8 mouse cellular contexts compared by ENCODE assay signal in the genomic region with DNA sequence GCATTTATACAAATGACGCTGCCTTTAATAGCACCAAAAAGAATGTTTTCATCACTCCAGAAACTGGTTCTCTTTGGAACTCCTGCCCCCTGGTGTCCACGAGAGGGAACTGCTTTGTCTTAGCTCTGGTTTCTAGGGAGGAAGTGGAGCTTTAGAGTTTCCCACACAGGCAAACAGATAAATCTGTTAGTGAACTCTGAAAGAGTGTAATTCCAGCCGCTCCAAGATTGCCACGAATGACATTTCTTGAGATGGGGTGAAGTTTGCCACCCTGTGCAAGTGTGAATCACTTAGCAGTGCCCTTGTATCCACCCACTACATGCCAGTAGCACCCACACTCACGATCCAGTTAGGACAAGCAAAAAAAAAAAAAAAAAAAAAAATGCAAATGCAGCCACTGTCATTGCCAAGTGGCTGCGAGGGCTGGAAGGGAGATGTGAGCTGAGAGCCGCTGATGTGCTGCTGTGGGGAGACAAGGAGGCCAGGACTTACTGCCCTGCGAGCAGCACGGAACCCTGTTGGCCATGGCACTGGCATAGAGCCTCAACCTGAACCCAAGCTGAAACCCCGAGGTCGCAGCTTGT. TPM values are rescaled to one million over a fixed set of nuclear protein-coding genes. Genes with fewer than 3 reads are reported as not detected.
A peak's percentile ranks its signal among the peaks of the same experiment; 100 is the strongest.
DNase-seq lines count a peak whose midpoint lies in the region; ATAC-seq and TF ChIP-seq lines count a peak whose summit lies in the region.

No protein-coding gene starts in this region.

- WGBS in heart, embryonic 14.5 days, result 45% methylated on average over 11 of the region's 11 CpGs
- 35% methylated on average over 11 of the region's 11 CpGs for WGBS in lung, adult 2 months

- no peaks in the 10 kb centered on the region for H3K79me2 ChIP-seq in CH12.LX (replicated peaks; ENCODE audit: control insufficient read depth, extremely low read depth, insufficient read depth, poor library complexity, severe bottlenecking)

- no peak overlapping the region for H3K27ac ChIP-seq in CH12.LX (ENCODE audit: insufficient read depth, low read depth)
- no peak overlapping the region; a peak in 1 of 4 replicates for H3K27ac ChIP-seq in heart, embryonic 14.5 days (replicated peaks in 1 of 2; ENCODE audit: control insufficient read depth in 1 of 2, insufficient read depth in 1 of 2, low read depth in 2 of 2, low read length in 2 of 2)

- peak; percentile 88 to 93 for TF ChIP-seq CTCF in CH12.LX (conservative IDR thresholded peaks at IDR 0.05 in 1 of 2, IDR thresholded peaks at IDR 0.05 in 1 of 2; ENCODE audit: low read depth in 2 of 2, low read length in 2 of 2)
- peak; percentile 57 for TF ChIP-seq CTCF in lung, adult 2 months (IDR thresholded peaks at IDR 0.05; ENCODE audit: insufficient read depth, low read length)

- TF ChIP-seq RAD21 in CH12.LX (IDR thresholded peaks at IDR 0.05; ENCODE audit: low read depth, low read length), result peak; percentile 86

- peaks cover 18 to 25% of the 10 kb centered on the region in 2 experiments for H3K36me3 ChIP-seq in CH12.LX (replicated peaks in 1 of 2; ENCODE audit: control insufficient read depth in 1 of 2, insufficient read depth in 1 of 2, low read length in 1 of 2)
- peaks cover 20% of the 10 kb centered on the region for H3K36me3 ChIP-seq in heart, embryonic 14.5 days (ENCODE audit: control insufficient read depth, insufficient read depth, low read length)

- peak overlapping the region; percentile 30; the same call in 1 of the 2 replicates for H3K4me2 ChIP-seq in CH12.LX (ENCODE audit: insufficient read depth, low read depth, poor library complexity, severe bottlenecking)
- H3K4me2 ChIP-seq in heart, embryonic 14.5 days (ENCODE audit: low read length), result peak overlapping the region; percentile 16; the same call in 1 of the 2 replicates

- no peaks in the 10 kb centered on the region for H3K27me3 ChIP-seq in CH12.LX (replicated peaks)
- H3K27me3 ChIP-seq in heart, embryonic 14.5 days (ENCODE audit: control insufficient read depth, insufficient read depth, low read length), result no peaks in the 10 kb centered on the region

- DNase-seq in CH12.LX (ENCODE audit: extremely low read depth), result peak; percentile 79
- DNase-seq in adrenal gland, adult 8-10 months, result peak; percentile 30
- DNase-seq in embryo, embryonic 11.5 days (ENCODE audit: low read depth, low spot score), result peak; percentile 46
- peak; percentile 57 to 75 for DNase-seq in kidney, postnatal 25 days
- DNase-seq in lung, adult 2 months, result peak; percentile 54
- DNase-seq in ovary, postnatal 36 days (ENCODE audit: low spot score), result peak; percentile 54
- peak; percentile 76 for DNase-seq in thymus, postnatal 14 days

- dilution Hi-C loops in CH12.LX (cut with MboI; ENCODE audit: extremely low pct_ligation_motif_present, extremely low pct_unique_long_range_greater_than_20kb, low sequenced_read_pairs), result no loop called here

- H3K4me1 ChIP-seq in CH12.LX (ENCODE audit: control insufficient read depth in 1 of 2, insufficient read depth in 2 of 2), result peaks cover 11 to 26% of the 10 kb centered on the region in 2 experiments
- H3K4me1 ChIP-seq in heart, embryonic 14.5 days (ENCODE audit: control insufficient read depth in 2 of 2, insufficient read depth in 2 of 2, low read length in 2 of 2), result peaks cover 2 to 8% of the 10 kb centered on the region in 2 experiments; a peak in 1 of 4 replicates
- H3K4me1 ChIP-seq in lung, adult 2 months (ENCODE audit: control insufficient read depth, insufficient read depth, low read length), result 0 out of 2 replicates have a peak, but pooled peaks cover 4% of the 10 kb centered on the region

- H3K9ac ChIP-seq in CH12.LX (ENCODE audit: insufficient read depth, low read depth), result no peak overlapping the region
- no peak overlapping the region for H3K9ac ChIP-seq in heart, embryonic 14.5 days (ENCODE audit: low read length)

- no peaks in the 10 kb centered on the region for H3K9me3 ChIP-seq in CH12.LX (replicated peaks; ENCODE audit: low read length)
- no peaks in the 10 kb centered on the region for H3K9me3 ChIP-seq in heart, embryonic 14.5 days (ENCODE audit: control insufficient read depth, low read length)

- H3K4me3 ChIP-seq in CH12.LX (replicated peaks in 1 of 3; ENCODE audit: low read depth in 2 of 3, low read length in 2 of 3, poor library complexity in 1 of 3), result peak overlapping the region in 1 of 3 experiments; percentile 9
- H3K4me3 ChIP-seq in heart, embryonic 14.5 days (ENCODE audit: control insufficient read depth in 1 of 2, insufficient read depth in 1 of 2, low read depth in 1 of 2, low read length in 2 of 2), result no peak overlapping the region
- no peak overlapping the region for H3K4me3 ChIP-seq in lung, adult 2 months (replicated peaks; ENCODE audit: extremely low read depth, low read depth, low read length)

- ATAC-seq in heart, embryonic 14.5 days (ENCODE audit: insufficient number of reproducible peaks, insufficient read depth, low FRiP score, low read depth), result peak; percentile 52; the same call in 1 of the 2 replicates

- in situ Hi-C loops in CH12.LX (cut with MboI; ENCODE audit: low pct_ligation_motif_present, low pct_unique_long_range_greater_than_20kb, low sequenced_read_pairs), result loop anchor here (10.0 kb wide), 1 partner anchor 173 kb away; no protein-coding TSS in a partner anchor

- no peak for TF ChIP-seq EP300 in CH12.LX (IDR thresholded peaks at IDR 0.05; ENCODE audit: low read length)

- TF ChIP-seq POLR2A in CH12.LX (IDR thresholded peaks at IDR 0.05; ENCODE audit: low read depth, low read length), result no peak
- TF ChIP-seq POLR2A in lung, adult 2 months (IDR thresholded peaks at IDR 0.05; ENCODE audit: borderline replicate concordance, extremely low read depth, low read depth, low read length), result no peak

TF ChIP-seq in CH12.LX, 34 proteins besides CTCF, POLR2A, EP300 and RAD21 (continues in another document):
- TF ChIP-seq GABPA (IDR thresholded peaks at IDR 0.05; ENCODE audit: insufficient replicate concordance, low read depth, low read length) (no peak), RCOR1 (conservative IDR thresholded peaks at IDR 0.05; ENCODE audit: low read depth, low read length) (no peak), JUND (conservative IDR thresholded peaks at IDR 0.05; ENCODE audit: low read depth, low read length) (no peak), MAX (IDR thresholded peaks at IDR 0.05; ENCODE audit: low read length) (no peak), IRF4 (IDR thresholded peaks at IDR 0.05; ENCODE audit: low read depth, low read length) (peak; percentile 63; the same call in 1 of the 2 replicates), MAFK (IDR thresholded peaks at IDR 0.05; ENCODE audit: insufficient replicate concordance, low read length) (no peak), TCF12 (IDR thresholded peaks at IDR 0.05; ENCODE audit: low read depth, low read length) (no peak), POLR2AphosphoS2 (IDR thresholded peaks at IDR 0.05; ENCODE audit: low read depth, low read length) (no peak), NELFE (IDR thresholded peaks at IDR 0.05; ENCODE audit: low read depth, low read length) (no peak), ZC3H11A (IDR thresholded peaks at IDR 0.05; ENCODE audit: low read depth, low read length) (peak; percentile 65), ZNF384 (IDR thresholded peaks at IDR 0.05; ENCODE audit: low read depth, low read length) (peak; percentile 88), TBP (conservative IDR thresholded peaks at IDR 0.05; ENCODE audit: low read depth, low read length) (no peak), CHD1 (IDR thresholded peaks at IDR 0.05; ENCODE audit: low read depth, low read length) (no peak), CHD2 (IDR thresholded peaks at IDR 0.05; ENCODE audit: low read length) (no peak), SMC3 (IDR thresholded peaks at IDR 0.05; ENCODE audit: low read depth, low read length) (peak; percentile 91), USF2 (conservative IDR thresholded peaks at IDR 0.05; ENCODE audit: low read depth, low read length) (no peak), SIN3A (IDR thresholded peaks at IDR 0.05; ENCODE audit: low read length) (no peak), ETS1 (conservative IDR thresholded peaks at IDR 0.05; ENCODE audit: low read depth, low read length) (no peak), HCFC1 (IDR thresholded peaks at IDR 0.05; ENCODE audit: low read depth, low read length) (no peak), ZKSCAN1 (IDR thresholded peaks at IDR 0.05; ENCODE audit: borderline replicate concordance, low read depth, low read length) (no peak), KAT2A (IDR thresholded peaks at IDR 0.05; ENCODE audit: insufficient replicate concordance, low read length) (no peak), MAZ (IDR thresholded peaks at IDR 0.05; ENCODE audit: low read depth, low read length) (no peak), UBTF (IDR thresholded peaks at IDR 0.05; ENCODE audit: low read depth, low read length) (no peak), MYC (IDR thresholded peaks at IDR 0.05; ENCODE audit: low read depth, low read length) (peak; percentile 35; the same call in 1 of the 2 replicates), NRF1 (IDR thresholded peaks at IDR 0.05; ENCODE audit: low read depth, low read length) (no peak), ZMIZ1 (IDR thresholded peaks at IDR 0.05; ENCODE audit: low read depth, low read length) (no peak), MXI1 (IDR thresholded peaks at IDR 0.05; ENCODE audit: low read depth, low read length) (no peak), USF1 (IDR thresholded peaks at IDR 0.05; ENCODE audit: low read depth, low read length) (no peak), ELF1 (IDR thresholded peaks at IDR 0.05; ENCODE audit: low read depth, low read length) (peak; percentile 65), PAX5 (IDR thresholded peaks at IDR 0.05; ENCODE audit: low read length) (no peak), MEF2A (IDR thresholded peaks at IDR 0.05; ENCODE audit: borderline replicate concordance, low read depth, low read length) (no peak), E2F4 (IDR thresholded peaks at IDR 0.05; ENCODE audit: insufficient replicate concordance, low read depth, low read length) (no peak), BHLHE40 (IDR thresholded peaks at IDR 0.05; ENCODE audit: low read depth, low read length) (no peak)

RNA-seq across cellular contexts. Expression of a gene that starts 0.7 kb away (rescaled TPM):
- total RNA-seq in CH12.LX (2012; rRNA removed) (not detected in 2 replicates), CH12.LX (2014; rRNA removed) (not detected in 2 replicates)
- not detected in 2 replicates for polyA plus RNA-seq in CH12.LX (2012; ENCODE audit: insufficient read length, low read depth)
- total RNA-seq in adrenal gland, adult 8-10 months (2022), result not detected
- not detected in 2 replicates for polyA plus RNA-seq in heart, embryonic 14.5 days (2014; fragmentation: Nextera tagmentation; extraction: Ambion mirVana)
- not detected in 2 replicates for polyA plus RNA-seq in lung, adult 2 months (2012; rRNA removed)

RNA-seq across cellular contexts. Expression of a gene that starts 30.2 kb away (rescaled TPM):
- total RNA-seq in CH12.LX (2012; rRNA removed) (not detected in 2 replicates), CH12.LX (2014; rRNA removed) (not detected in 2 replicates)
- not detected in 2 replicates for polyA plus RNA-seq in CH12.LX (2012; ENCODE audit: insufficient read length, low read depth)
- not detected for total RNA-seq in adrenal gland, adult 8-10 months (2022)
- polyA plus RNA-seq in heart, embryonic 14.5 days (2014; fragmentation: Nextera tagmentation; extraction: Ambion mirVana), result not detected in 2 replicates
- polyA plus RNA-seq in lung, adult 2 months (2012; rRNA removed), result not detected in 2 replicates
